Comparison of ENCODE assay signal across 8 mouse cellular contexts in the genomic region with DNA sequence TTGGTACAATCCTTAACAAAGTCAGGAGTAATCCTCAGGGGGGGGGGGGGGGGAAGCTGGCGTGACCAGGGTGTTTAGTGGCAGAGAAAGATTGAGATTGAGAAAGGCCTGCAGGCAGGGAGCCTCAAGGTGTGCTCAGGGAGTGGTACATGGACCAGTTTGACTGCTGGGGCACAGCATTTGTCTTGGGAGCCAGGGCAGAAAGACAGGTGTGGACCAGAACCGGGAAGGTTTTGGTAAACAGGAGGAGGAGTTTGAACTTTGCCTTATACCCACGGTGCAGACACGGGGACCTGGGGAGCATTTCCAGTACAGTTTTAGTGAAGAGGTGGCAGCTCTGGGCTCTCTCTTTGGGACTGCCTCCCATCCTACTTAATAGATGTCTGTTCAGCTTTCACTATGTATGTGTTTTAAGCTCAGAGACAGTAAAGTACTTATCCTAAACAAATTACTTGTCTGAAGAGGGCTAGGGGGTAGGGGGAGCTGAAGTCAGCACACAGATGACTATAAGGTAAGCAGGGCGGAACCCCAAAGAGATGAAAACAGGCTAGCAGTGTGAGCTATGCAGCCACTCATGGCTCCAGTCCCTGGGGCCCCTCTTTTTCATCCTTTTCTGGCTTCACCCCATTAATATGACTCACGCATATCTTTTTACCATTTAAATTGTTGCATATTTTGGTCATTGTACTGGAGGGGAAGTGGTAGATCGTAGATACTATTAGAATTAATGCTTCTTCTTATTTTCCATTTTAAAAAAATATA. TPM values are rescaled to one million over a fixed set of nuclear protein-coding genes. Genes with fewer than 3 reads are reported as not detected.
DNase-seq lines count a peak whose midpoint lies in the region; ATAC-seq lines count a peak whose summit lies in the region.

No protein-coding gene starts in this region.

- H3K36me3 ChIP-seq in lung, embryonic 16.5 days (ENCODE audit: control insufficient read depth, insufficient read depth, low read length) = no peaks in the 10 kb centered on the region
- H3K36me3 ChIP-seq in forebrain, embryonic 14.5 days (ENCODE audit: control insufficient read depth, insufficient read depth, low read length) = no peaks in the 10 kb centered on the region
- H3K36me3 ChIP-seq in limb, embryonic 15.5 days = no peaks in the 10 kb centered on the region
- no peaks in the 10 kb centered on the region for H3K36me3 ChIP-seq in stomach, embryonic 16.5 days (ENCODE audit: control insufficient read depth, insufficient read depth, low read length)

- H3K9ac ChIP-seq in lung, embryonic 16.5 days (ENCODE audit: low read length) = peak overlapping the region; percentile 82
- peak overlapping the region; percentile 17; the same call in 1 of the 2 replicates for H3K9ac ChIP-seq in forebrain, embryonic 14.5 days (ENCODE audit: low read length)
- no peak overlapping the region for H3K9ac ChIP-seq in limb, embryonic 15.5 days
- H3K9ac ChIP-seq in stomach, embryonic 16.5 days (ENCODE audit: low read length) = peak overlapping the region; percentile 58

- WGBS in lung, embryonic 16.5 days = 37% methylated on average over 7 of the region's 7 CpGs
- WGBS in forebrain, embryonic 14.5 days = 43% methylated on average over 7 of the region's 7 CpGs
- 34% methylated on average over 7 of the region's 7 CpGs for WGBS in limb, embryonic 15.5 days
- 36% methylated on average over 7 of the region's 7 CpGs for WGBS in stomach, embryonic 16.5 days

- no peaks in the 10 kb centered on the region for H3K27me3 ChIP-seq in lung, embryonic 16.5 days (ENCODE audit: control insufficient read depth, insufficient read depth, low read depth, low read length)
- peaks cover 4% of the 10 kb centered on the region; the same call in 1 of the 2 replicates for H3K27me3 ChIP-seq in forebrain, embryonic 14.5 days (replicated peaks; ENCODE audit: control insufficient read depth, insufficient read depth, low read length)
- H3K27me3 ChIP-seq in limb, embryonic 15.5 days = no peaks in the 10 kb centered on the region
- no peaks in the 10 kb centered on the region for H3K27me3 ChIP-seq in stomach, embryonic 16.5 days (ENCODE audit: control insufficient read depth, insufficient read depth, low read length)

- H3K4me1 ChIP-seq in lung, embryonic 16.5 days (replicated peaks; ENCODE audit: control insufficient read depth, insufficient read depth, low read length) = peaks cover 35% of the 10 kb centered on the region
- H3K4me1 ChIP-seq in forebrain, embryonic 14.5 days (ENCODE audit: control insufficient read depth, insufficient read depth, low read length) = 0 out of 2 replicates have a peak, but pooled peaks cover 5% of the 10 kb centered on the region
- peaks cover 27% of the 10 kb centered on the region for H3K4me1 ChIP-seq in limb, embryonic 15.5 days
- H3K4me1 ChIP-seq in stomach, embryonic 16.5 days (ENCODE audit: control insufficient read depth, insufficient read depth, low read length) = peaks cover 27% of the 10 kb centered on the region

- no peak overlapping the region for H3K27ac ChIP-seq in lung, embryonic 16.5 days (ENCODE audit: low read length)
- no peak overlapping the region for H3K27ac ChIP-seq in forebrain, embryonic 14.5 days (ENCODE audit: low read depth, low read length)
- H3K27ac ChIP-seq in limb, embryonic 15.5 days = peak overlapping the region; percentile 47; the same call in 1 of the 2 replicates
- H3K27ac ChIP-seq in stomach, embryonic 16.5 days (ENCODE audit: low read length) = peak overlapping the region; percentile 68; the same call in 1 of the 2 replicates

- no peak for DNase-seq in lung, adult 18-20 months
- DNase-seq in forebrain, embryonic 14.5 days (ENCODE audit: low spot score) = no peak
- DNase-seq in ovary, postnatal 14 days (ENCODE audit: low spot score) = no peak
- DNase-seq in spleen, postnatal 10 days (ENCODE audit: low spot score in 2 of 2) = no peak

- ATAC-seq in lung, embryonic 16.5 days (ENCODE audit: low read depth) = no peak
- ATAC-seq in forebrain, embryonic 14.5 days = no peak
- no peak for ATAC-seq in limb, embryonic 15.5 days (ENCODE audit: insufficient number of reproducible peaks, low FRiP score, low TSS enrichment, low read depth)
- ATAC-seq in stomach, embryonic 16.5 days (ENCODE audit: insufficient read depth, low FRiP score) = peak; percentile 38; the same call in 1 of the 2 replicates
- no peak for ATAC-seq in activated CD4-positive, CD25-positive, alpha-beta regulatory T cell, adult 4 months

- H3K9me3 ChIP-seq in lung, embryonic 16.5 days (ENCODE audit: control insufficient read depth, low read length) = no peaks in the 10 kb centered on the region
- no peaks in the 10 kb centered on the region for H3K9me3 ChIP-seq in forebrain, embryonic 14.5 days (replicated peaks; ENCODE audit: control insufficient read depth, low read length)
- no peaks in the 10 kb centered on the region for H3K9me3 ChIP-seq in limb, embryonic 15.5 days
- no peaks in the 10 kb centered on the region for H3K9me3 ChIP-seq in stomach, embryonic 16.5 days (replicated peaks; ENCODE audit: control insufficient read depth, low read length)

- peak overlapping the region; percentile 89 for H3K4me2 ChIP-seq in lung, embryonic 16.5 days (ENCODE audit: low read depth, low read length)
- peak overlapping the region; percentile 80 for H3K4me2 ChIP-seq in forebrain, embryonic 14.5 days (ENCODE audit: low read length)
- peak overlapping the region; percentile 86 for H3K4me2 ChIP-seq in limb, embryonic 15.5 days
- peak overlapping the region; percentile 91 for H3K4me2 ChIP-seq in stomach, embryonic 16.5 days (ENCODE audit: low read depth, low read length)

- H3K4me3 ChIP-seq in lung, embryonic 16.5 days (ENCODE audit: low read length) = peak overlapping the region; percentile 68
- H3K4me3 ChIP-seq in forebrain, embryonic 14.5 days (ENCODE audit: low read depth, low read length) = peak overlapping the region; percentile 36
- H3K4me3 ChIP-seq in limb, embryonic 15.5 days = peak overlapping the region; percentile 50
- peak overlapping the region; percentile 69 for H3K4me3 ChIP-seq in stomach, embryonic 16.5 days (replicated peaks; ENCODE audit: low read length)

RNA-seq across cellular contexts. Expression of gene Epha1, which starts 0.8 kb away (rescaled TPM):
- polyA plus RNA-seq in lung, embryonic 16.5 days (2015; fragmentation: Nextera tagmentation; extraction: Ambion mirVana) = 18.5 and 18.8 TPM in 2 replicates
- polyA plus RNA-seq in forebrain, embryonic 14.5 days (2014; fragmentation: Nextera tagmentation; extraction: Ambion mirVana) = 0.05 and 0.07 TPM in 2 replicates
- 25.4 and 30.1 TPM in 2 replicates for polyA plus RNA-seq in limb, embryonic 15.5 days (2015; fragmentation: Nextera tagmentation; extraction: Ambion mirVana)
- 25.5 and 31.3 TPM in 2 replicates for polyA plus RNA-seq in stomach, embryonic 16.5 days (2015; fragmentation: Nextera tagmentation; extraction: Ambion mirVana)
- polyA plus RNA-seq in activated CD4-positive, CD25-positive, alpha-beta regulatory T cell, adult 4 months (2017; shearing (Covaris generic)) = under 1 TPM in 1 of 2 experiments, not detected in 1; 0.63 TPM

RNA-seq across cellular contexts. Expression of gene Zyx, which starts 24.4 kb away (rescaled TPM):
- 188 and 203 TPM in 2 replicates for polyA plus RNA-seq in lung, embryonic 16.5 days (2015; fragmentation: Nextera tagmentation; extraction: Ambion mirVana)
- 34.8 and 41.0 TPM in 2 replicates for polyA plus RNA-seq in forebrain, embryonic 14.5 days (2014; fragmentation: Nextera tagmentation; extraction: Ambion mirVana)
- 107 and 138 TPM in 2 replicates for polyA plus RNA-seq in limb, embryonic 15.5 days (2015; fragmentation: Nextera tagmentation; extraction: Ambion mirVana)
- 99.0 and 107 TPM in 2 replicates for polyA plus RNA-seq in stomach, embryonic 16.5 days (2015; fragmentation: Nextera tagmentation; extraction: Ambion mirVana)
- polyA plus RNA-seq in activated CD4-positive, CD25-positive, alpha-beta regulatory T cell, adult 4 months (2017; shearing (Covaris generic)) = 10 to 100 TPM; 62.8 to 78.6 TPM

RNA-seq across cellular contexts. Expression of gene Tas2r143, which starts 26.2 kb away (rescaled TPM):
- not detected in 2 replicates for polyA plus RNA-seq in lung, embryonic 16.5 days (2015; fragmentation: Nextera tagmentation; extraction: Ambion mirVana)
- polyA plus RNA-seq in forebrain, embryonic 14.5 days (2014; fragmentation: Nextera tagmentation; extraction: Ambion mirVana) = not detected in 2 replicates
- polyA plus RNA-seq in limb, embryonic 15.5 days (2015; fragmentation: Nextera tagmentation; extraction: Ambion mirVana) = not detected in 2 replicates
- not detected in 2 replicates for polyA plus RNA-seq in stomach, embryonic 16.5 days (2015; fragmentation: Nextera tagmentation; extraction: Ambion mirVana)
- not detected for polyA plus RNA-seq in activated CD4-positive, CD25-positive, alpha-beta regulatory T cell, adult 4 months (2017; shearing (Covaris generic))

RNA-seq across cellular contexts. Expression of gene Tas2r135, which starts 31.4 kb away (rescaled TPM):
- not detected in 2 replicates for polyA plus RNA-seq in lung, embryonic 16.5 days (2015; fragmentation: Nextera tagmentation; extraction: Ambion mirVana)
- polyA plus RNA-seq in forebrain, embryonic 14.5 days (2014; fragmentation: Nextera tagmentation; extraction: Ambion mirVana) = not detected in 2 replicates
- polyA plus RNA-seq in limb, embryonic 15.5 days (2015; fragmentation: Nextera tagmentation; extraction: Ambion mirVana) = not detected in 2 replicates
- polyA plus RNA-seq in stomach, embryonic 16.5 days (2015; fragmentation: Nextera tagmentation; extraction: Ambion mirVana) = not detected in 2 replicates
- polyA plus RNA-seq in activated CD4-positive, CD25-positive, alpha-beta regulatory T cell, adult 4 months (2017; shearing (Covaris generic)) = under 1 TPM in 1 of 2 experiments, not detected in 1; 0.52 TPM

RNA-seq across cellular contexts. Expression of gene Fam131b, which starts 49.4 kb away (rescaled TPM):
- 0.10 and 0.16 TPM in 2 replicates for polyA plus RNA-seq in lung, embryonic 16.5 days (2015; fragmentation: Nextera tagmentation; extraction: Ambion mirVana)
- polyA plus RNA-seq in forebrain, embryonic 14.5 days (2014; fragmentation: Nextera tagmentation; extraction: Ambion mirVana) = 4.7 and 5.6 TPM in 2 replicates
- 0.15 and 0.19 TPM in 2 replicates for polyA plus RNA-seq in limb, embryonic 15.5 days (2015; fragmentation: Nextera tagmentation; extraction: Ambion mirVana)
- polyA plus RNA-seq in stomach, embryonic 16.5 days (2015; fragmentation: Nextera tagmentation; extraction: Ambion mirVana) = 0.29 and 0.32 TPM in 2 replicates
- not detected for polyA plus RNA-seq in activated CD4-positive, CD25-positive, alpha-beta regulatory T cell, adult 4 months (2017; shearing (Covaris generic))

Comparison
In these comparisons a context has a peak if more than half of its experiments do, and no peak if none do; other contexts are left out.
1. H3K27ac ChIP-seq: peak in limb, embryonic 15.5 days (single experiment) and stomach, embryonic 16.5 days (single experiment); none in lung, embryonic 16.5 days (single experiment) and forebrain, embryonic 14.5 days (single experiment).
2. RNA of gene Epha1, which starts 0.8 kb away (polyA plus RNA-seq): 25.4 to 30.1 TPM in limb, embryonic 15.5 days, 25.5 to 31.3 TPM in stomach, embryonic 16.5 days and 18.5 to 18.8 TPM in lung, embryonic 16.5 days; 0.63 TPM in activated CD4-positive, CD25-positive, alpha-beta regulatory T cell, adult 4 months and 0.05 to 0.07 TPM in forebrain, embryonic 14.5 days; every median in the first group is over 10 times any median in the second.
3. Peak in every context shown above with its lines, with median percentiles within 50 percentile points of each other: H3K4me2 ChIP-seq and H3K4me3 ChIP-seq.